Mouse (Mus musculus): Measurements from ENCODE around the gene Cirbp.

- no peak for TF ChIP-seq MAFK (IDR thresholded peaks at IDR 0.05; ENCODE audit: insufficient read depth, low read depth, low read length)
- no peak for TF ChIP-seq ZNF384 (IDR thresholded peaks at IDR 0.05; ENCODE audit: low read depth, low read length)
- TF ChIP-seq HCFC1 (IDR thresholded peaks at IDR 0.05; ENCODE audit: borderline replicate concordance, insufficient read depth, low read length): no peak
- no peak for TF ChIP-seq CHD2 (IDR thresholded peaks at IDR 0.05; ENCODE audit: low read depth, low read length)
- TF ChIP-seq ZC3H11A (IDR thresholded peaks at IDR 0.05; ENCODE audit: borderline replicate concordance, low read depth, low read length): no peak
These were observed 12.1 kb upstream of the Cirbp start for GRCm38 (mm10) chr10:80153713-80154112.

Data from ES-E14 (cell line).